Mouse (Mus musculus) liver, embryonic 11.5 days (tissue): ENCODE data around the gene Phgr1. TPM values are rescaled to one million over a fixed set of nuclear protein-coding genes. Genes with fewer than 3 reads are reported as not detected.

Experiments
- ATAC-seq: fragments of 200-750 bp; cut with Nextera tagmentation; replicated peaks from 2 replicates; pipeline ENCODE4 v1.8.0; 2017; ENCODE audit warnings: moderate number of reproducible peaks, mild to moderate bottlenecking, moderate TSS enrichment, moderate library complexity; ENCODE audit not compliant: low FRiP score
- DNase-seq: peaks from one replicate; pipeline ENCODE4 v3.0.0-alpha.2; 2017; ENCODE audit warnings: low spot score
- H3K27ac ChIP-seq: fragments of 300-500 bp; sonication (generic); 2 replicates; pipeline ENCODE4 v1.5.1; 2014; ENCODE audit warnings: mild to moderate bottlenecking, low read depth, low read length, control low read depth
- H3K27me3 ChIP-seq: fragments of 300-500 bp; sonication (generic); replicated peaks from 2 replicates; pipeline ENCODE4 v1.6.1; 2014; ENCODE audit warnings: low read length, mixed read lengths; ENCODE audit not compliant: control insufficient read depth, insufficient read depth
- H3K36me3 ChIP-seq: fragments of 300-500 bp; sonication (generic); 2 replicates; pipeline ENCODE4 v1.6.1; 2014; ENCODE audit warnings: mild to moderate bottlenecking, low read length, moderate library complexity, mixed read lengths; ENCODE audit not compliant: control insufficient read depth, insufficient read depth
- H3K4me1 ChIP-seq: fragments of 300-500 bp; sonication (generic); replicated peaks from 2 replicates; pipeline ENCODE4 v1.6.1; 2014; ENCODE audit warnings: low read length, mixed read lengths; ENCODE audit not compliant: control insufficient read depth, insufficient read depth
- H3K4me2 ChIP-seq: fragments of 300-500 bp; sonication (generic); 2 replicates; pipeline ENCODE4 v1.6.1; 2014; ENCODE audit warnings: mild to moderate bottlenecking, control low read depth, moderate library complexity
- H3K4me3 ChIP-seq: fragments of 300-500 bp; sonication (generic); 2 replicates; pipeline ENCODE4 v1.5.1; 2014; ENCODE audit warnings: low read depth, low read length, control low read depth
- H3K9ac ChIP-seq: fragments of 300-500 bp; sonication (generic); 2 replicates; pipeline ENCODE4 v1.6.1; 2014; ENCODE audit warnings: low read depth, low read length, control low read depth
- H3K9me3 ChIP-seq: fragments of 300-500 bp; sonication (generic); 2 replicates; pipeline ENCODE4 v1.6.1; 2016; ENCODE audit warnings: low read length, inconsistent platforms, mixed read lengths; ENCODE audit not compliant: control insufficient read depth
- WGBS: fragments of 180-500 bp; shearing (Covaris S2); extraction: QIAGEN DNeasy Blood & Tissue Kit; methylation state at CpG from one replicate; pipeline ENCODE4 v1.1.7; 2014; 5-methylcytosine and 5-hydroxymethylcytosine counted together
- polyA plus RNA-seq: library from polyadenylated mRNA; unstranded; fragments of >200 nt; fragmentation: Nextera tagmentation; extraction: Ambion mirVana; gene quantifications from 2 replicates; pipeline ENCODE4 v1.2.1, GENCODE M21; 2014

The Phgr1 gene
- polyA plus RNA-seq, 1 experiment from 2014 or later, result not detected

- H3K9ac ChIP-seq, result no peak overlapping the region
- no peak overlapping the region for H3K4me3 ChIP-seq
- peaks cover 3% of the 10 kb centered on the region for H3K27me3 ChIP-seq
- H3K36me3 ChIP-seq, result no peaks in the 10 kb centered on the region
- H3K4me1 ChIP-seq, result peaks cover 16% of the 10 kb centered on the region
- no peaks in the 10 kb centered on the region for H3K9me3 ChIP-seq
- no peak overlapping the region for H3K27ac ChIP-seq
- WGBS, result 6% methylated on average over 3 of the region's 3 CpGs
- peak; percentile 30; the same call in 1 of the 2 replicates for ATAC-seq
- DNase-seq, result no peak
- no peak overlapping the region for H3K4me2 ChIP-seq
Measured at GRCm38 (mm10) chr2:118730622-118730915, 42.0 kb upstream of the Phgr1 start.

GRCm38 (mm10) chr2:118731981-118732380 lies 40.6 kb upstream of the Phgr1 start:
- WGBS, result 86% methylated on average over 5 of the region's 5 CpGs
- no peaks in the 10 kb centered on the region for H3K36me3 ChIP-seq
- peaks cover 16% of the 10 kb centered on the region for H3K4me1 ChIP-seq
- H3K4me3 ChIP-seq, result no peak overlapping the region
- DNase-seq (no peak), ATAC-seq (no peak)
- peaks cover 3% of the 10 kb centered on the region for H3K27me3 ChIP-seq
- H3K9ac ChIP-seq, result no peak overlapping the region
- H3K4me2 ChIP-seq, result no peak overlapping the region
- no peaks in the 10 kb centered on the region for H3K9me3 ChIP-seq
- H3K27ac ChIP-seq, result no peak overlapping the region

GRCm38 (mm10) chr2:118733341-118733740 lies 39.2 kb upstream of the Phgr1 start:
- no peak overlapping the region for H3K4me3 ChIP-seq
- ATAC-seq (no peak), DNase-seq (no peak)
- H3K27me3 ChIP-seq, result peaks cover 3% of the 10 kb centered on the region; the same call in 1 of the 2 replicates
- no peak overlapping the region for H3K4me2 ChIP-seq
- H3K9ac ChIP-seq, result no peak overlapping the region
- peaks cover 12% of the 10 kb centered on the region for H3K4me1 ChIP-seq
- H3K27ac ChIP-seq, result no peak overlapping the region
- 73% methylated on average over 5 of the region's 5 CpGs for WGBS
- H3K9me3 ChIP-seq, result no peaks in the 10 kb centered on the region
- H3K36me3 ChIP-seq, result no peaks in the 10 kb centered on the region

GRCm38 (mm10) chr2:118740341-118740740 lies 32.2 kb upstream of the Phgr1 start:
- no peak for ATAC-seq
- no peak overlapping the region for H3K4me2 ChIP-seq
- 44% methylated on average over 3 of the region's 3 CpGs for WGBS

GRCm38 (mm10) chr2:118741183-118741582 lies 31.4 kb upstream of the Phgr1 start:
- Histone ChIP-seq H3K9ac (no peak overlapping the region), H3K36me3 (no peaks in the 10 kb centered on the region), H3K4me1 (peaks cover 9% of the 10 kb centered on the region), H3K4me2 (no peak overlapping the region), H3K9me3 (no peaks in the 10 kb centered on the region), H3K27ac (no peak overlapping the region), H3K27me3 (no peaks in the 10 kb centered on the region; the same call in none of the 2 replicates), H3K4me3 (no peak overlapping the region)
- WGBS, result 68% methylated on average over 9 of the region's 9 CpGs
- ATAC-seq (no peak), DNase-seq (no peak)

More at GRCm38 (mm10) chr2:118740341-118740740, 32.2 kb upstream of the Phgr1 start:
- no peaks in the 10 kb centered on the region for H3K9me3 ChIP-seq
- H3K36me3 ChIP-seq, result no peaks in the 10 kb centered on the region
- H3K9ac ChIP-seq, result no peak overlapping the region
- no peak overlapping the region for H3K27ac ChIP-seq
- no peak overlapping the region for H3K4me3 ChIP-seq
- H3K4me1 ChIP-seq, result peaks cover 9% of the 10 kb centered on the region
- DNase-seq, result no peak
- no peaks in the 10 kb centered on the region; the same call in none of the 2 replicates for H3K27me3 ChIP-seq

- no peaks in the 10 kb centered on the region for H3K9me3 ChIP-seq
- H3K27ac ChIP-seq, result no peak overlapping the region
- H3K36me3 ChIP-seq, result no peaks in the 10 kb centered on the region
- H3K4me1 ChIP-seq, result peaks cover 21% of the 10 kb centered on the region
- no peak overlapping the region for H3K4me3 ChIP-seq
- H3K9ac ChIP-seq, result no peak overlapping the region
- DNase-seq, result no peak
- no peak for ATAC-seq
- 27% methylated on average over 8 of the region's 8 CpGs for WGBS
- no peak overlapping the region for H3K4me2 ChIP-seq
- H3K27me3 ChIP-seq, result no peaks in the 10 kb centered on the region; the same call in none of the 2 replicates
Measured at GRCm38 (mm10) chr2:118743261-118743943, 29.2 kb upstream of the Phgr1 start.

GRCm38 (mm10) chr2:118744621-118745020 lies 27.9 kb upstream of the Phgr1 start:
- 10% methylated on average over 7 of the region's 7 CpGs for WGBS
- H3K4me2 ChIP-seq, result peak overlapping the region; percentile 98
- no peak for DNase-seq
- H3K27me3 ChIP-seq, result no peaks in the 10 kb centered on the region; the same call in none of the 2 replicates
- peaks cover 31% of the 10 kb centered on the region for H3K4me1 ChIP-seq
- no peaks in the 10 kb centered on the region for H3K9me3 ChIP-seq
- peak overlapping the region; percentile 96; the same call in 1 of the 2 replicates for H3K4me3 ChIP-seq
- peak overlapping the region; percentile 97; the same call in 1 of the 2 replicates for H3K9ac ChIP-seq
- 0 out of 2 replicates have a peak, but pooled peaks cover 4% of the 10 kb centered on the region for H3K36me3 ChIP-seq
- ATAC-seq, result no peak
- no peak overlapping the region for H3K27ac ChIP-seq

- Histone ChIP-seq H3K27ac (peak within 1 kb of the TSS; percentile 58), H3K4me1 (peaks cover 33% of the 10 kb centered on the region), H3K9me3 (no peaks in the 10 kb centered on the region), H3K27me3 (no peaks in the 10 kb centered on the region; the same call in none of the 2 replicates), H3K4me3 (peak within 1 kb of the TSS; percentile 96), H3K9ac (peak within 1 kb of the TSS; percentile 97), H3K36me3 (peaks cover 7% of the 10 kb centered on the region; the same call in 1 of the 2 replicates), H3K4me2 (peak within 1 kb of the TSS; percentile 98)
- DNase-seq (peak; percentile 92), ATAC-seq (peak; percentile 91)
- WGBS, result under 1% methylated on average over 54 of the region's 57 CpGs
Measured at GRCm38 (mm10) chr2:118745232-118745884, 27.2 kb upstream of the Phgr1 start, which contains the start of gene Inafm2. TSS of gene Inafm2 (plus strand) at chr2:118745758.
